Mouse (Mus musculus): ENCODE measurements around the gene Mdh2.

Gene Mdh2

DNA sequence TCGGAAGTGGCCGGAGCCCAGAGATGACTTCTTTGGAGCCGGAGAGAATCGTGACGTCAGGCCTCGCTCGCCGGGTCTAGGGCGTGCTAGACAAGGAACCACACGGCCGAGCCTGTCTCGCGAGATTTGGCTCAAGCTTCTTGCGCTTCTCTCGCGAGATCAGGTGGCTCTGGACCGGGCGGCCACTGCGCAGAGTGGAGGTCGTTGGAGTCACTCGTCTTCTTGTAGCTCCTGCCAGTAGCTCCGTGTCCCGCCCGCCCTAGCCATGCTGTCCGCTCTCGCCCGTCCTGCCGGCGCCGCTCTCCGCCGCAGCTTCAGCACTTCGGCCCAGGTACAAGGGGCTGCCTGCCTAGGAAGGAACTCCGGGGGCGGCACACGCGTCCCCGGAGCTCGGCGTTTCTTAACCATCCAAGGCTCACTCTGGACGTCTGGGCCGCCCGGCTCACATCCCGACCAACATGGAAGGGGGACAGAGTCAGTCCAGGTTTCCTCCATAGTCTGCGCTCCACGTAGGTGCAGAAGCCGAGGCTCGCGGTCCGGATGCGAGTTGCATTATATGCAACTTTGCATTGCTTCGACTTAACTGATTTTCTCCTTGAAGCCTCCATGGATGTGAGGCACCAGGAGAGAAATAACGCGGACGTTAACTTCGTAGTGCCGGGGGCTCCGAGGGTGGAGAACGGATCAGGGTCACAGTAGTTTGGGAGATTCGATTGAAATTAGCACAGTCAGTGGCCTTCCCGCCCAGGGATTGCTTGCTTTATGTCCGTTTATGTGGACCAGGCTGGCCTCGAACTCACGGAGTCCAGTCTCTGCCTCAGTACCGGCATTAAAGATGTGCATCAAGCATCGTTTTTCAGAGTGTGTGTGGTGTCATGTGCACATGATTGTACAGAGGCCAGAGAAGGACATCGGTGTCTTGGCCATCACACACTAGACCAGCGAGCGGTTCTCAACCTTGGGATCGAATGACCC, at the start of gene Mdh2:
Gene Mdh2 (plus strand): TSS at position 10 of the 975 bp plus-strand sequence.
- peak; percentile 95 to 96 for DNase-seq

- no peak for DNase-seq
Observed at GRCm38 (mm10) chr5:135729351-135729750, 48.9 kb upstream of the Mdh2 start.

DNA sequence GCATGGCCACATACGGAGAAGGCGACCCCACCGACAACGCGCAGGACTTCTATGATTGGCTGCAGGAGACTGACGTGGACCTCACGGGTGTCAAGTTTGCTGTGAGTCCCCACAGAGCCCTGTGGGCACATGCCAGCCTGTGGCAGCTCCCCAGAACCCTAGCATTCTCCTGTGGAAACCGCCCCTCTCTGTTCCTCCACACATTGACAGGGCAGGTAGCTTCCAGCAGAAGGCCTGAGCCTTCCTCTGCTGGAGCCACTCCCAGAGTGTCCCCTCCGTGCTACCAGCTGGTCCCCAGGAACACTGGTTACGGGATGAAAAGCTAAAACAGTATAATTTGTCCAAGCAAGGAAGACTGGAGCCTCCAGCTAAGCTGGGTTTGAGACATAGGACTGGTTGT, 48.0 kb upstream of the Mdh2 start:
- no peak for DNase-seq

DNA sequence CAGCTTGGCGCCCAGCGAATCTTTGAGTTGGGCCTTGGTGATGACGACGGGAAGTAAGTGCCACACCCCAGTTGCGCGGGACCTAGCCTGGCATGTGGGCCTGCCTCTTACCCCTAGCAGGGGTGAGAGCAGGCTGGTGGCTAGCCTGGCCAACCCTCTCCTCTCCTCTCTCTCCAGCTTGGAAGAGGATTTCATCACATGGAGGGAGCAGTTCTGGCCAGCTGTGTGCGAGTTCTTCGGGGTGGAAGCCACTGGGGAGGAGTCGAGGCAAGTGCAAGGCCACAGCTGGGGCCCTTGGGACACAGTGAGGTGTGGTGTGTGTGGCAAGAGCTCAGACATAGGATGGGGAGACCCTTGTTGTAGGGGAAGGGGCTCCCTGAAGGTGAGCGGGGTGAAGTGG, 47.4 kb upstream of the Mdh2 start:
- no peak for DNase-seq

DNA sequence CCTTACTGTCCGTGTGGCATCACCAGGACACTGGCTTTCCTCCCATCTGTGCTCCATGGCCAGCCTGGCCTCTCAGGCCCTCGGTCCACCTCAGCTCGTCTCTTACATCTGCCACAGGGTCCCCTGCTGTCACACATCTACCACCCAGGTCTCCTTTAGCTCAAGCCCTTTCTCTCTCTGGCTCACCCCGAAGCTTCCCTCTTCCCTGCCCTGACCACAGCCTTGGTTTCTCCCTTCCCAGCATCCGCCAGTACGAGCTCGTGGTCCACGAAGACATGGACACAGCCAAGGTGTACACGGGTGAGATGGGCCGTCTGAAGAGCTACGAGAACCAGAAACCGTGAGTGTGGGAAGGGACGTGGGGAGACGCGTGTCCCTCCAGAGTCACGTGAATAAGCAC, 47.0 kb upstream of the Mdh2 start:
- no peak for DNase-seq

GRCm38 (mm10) chr5:135733071-135733470, 45.2 kb upstream of the Mdh2 start:
- no peak for DNase-seq

DNA sequence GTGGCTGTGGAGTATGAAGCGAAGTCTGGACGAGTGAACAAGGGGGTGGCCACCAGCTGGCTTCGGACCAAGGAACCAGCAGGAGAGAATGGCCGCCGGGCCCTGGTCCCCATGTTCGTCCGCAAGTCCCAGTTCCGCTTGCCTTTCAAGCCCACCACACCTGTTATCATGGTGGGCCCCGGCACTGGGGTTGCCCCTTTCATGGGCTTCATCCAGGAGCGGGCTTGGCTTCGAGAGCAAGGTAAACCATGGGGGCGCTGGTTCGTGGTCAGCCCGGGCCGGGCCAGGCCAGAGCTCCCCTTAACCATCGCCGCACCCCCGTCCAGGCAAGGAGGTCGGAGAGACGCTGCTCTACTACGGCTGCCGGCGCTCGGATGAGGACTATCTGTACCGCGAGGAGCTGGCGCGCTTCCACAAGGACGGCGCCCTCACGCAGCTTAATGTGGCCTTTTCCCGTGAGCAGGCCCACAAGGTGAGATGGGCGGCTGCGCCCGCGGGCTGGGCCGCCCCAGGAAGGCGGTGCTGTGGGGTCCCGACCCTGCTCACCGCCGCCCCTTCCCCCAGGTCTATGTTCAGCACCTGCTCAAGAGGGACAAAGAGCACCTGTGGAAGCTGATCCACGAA, 44.1 kb upstream of the Mdh2 start:
- DNase-seq: no peak

DNA sequence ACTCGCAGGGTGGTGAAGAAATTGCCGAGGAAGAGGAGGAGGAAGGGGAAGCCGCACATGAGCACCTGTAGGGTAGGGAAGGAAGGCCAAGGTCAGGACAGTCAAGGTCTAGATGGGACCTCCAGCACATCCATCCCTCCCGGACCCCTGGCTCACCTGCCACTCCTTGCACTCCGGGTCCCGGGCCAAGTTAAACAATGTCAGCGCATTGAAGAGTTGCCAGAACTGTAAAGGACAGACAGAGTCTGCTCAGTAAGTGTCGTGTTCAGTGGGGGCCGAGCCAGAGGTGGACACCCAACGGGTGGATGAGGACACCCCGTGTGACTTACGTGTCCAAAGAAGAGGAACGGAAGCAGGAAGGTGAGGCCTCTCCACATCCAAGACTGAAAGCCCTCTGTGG, 42.5 kb upstream of the Mdh2 start:
- DNase-seq: no peak

- no peak for DNase-seq
Observed at GRCm38 (mm10) chr5:135736544-135736943, 41.7 kb upstream of the Mdh2 start.

DNA sequence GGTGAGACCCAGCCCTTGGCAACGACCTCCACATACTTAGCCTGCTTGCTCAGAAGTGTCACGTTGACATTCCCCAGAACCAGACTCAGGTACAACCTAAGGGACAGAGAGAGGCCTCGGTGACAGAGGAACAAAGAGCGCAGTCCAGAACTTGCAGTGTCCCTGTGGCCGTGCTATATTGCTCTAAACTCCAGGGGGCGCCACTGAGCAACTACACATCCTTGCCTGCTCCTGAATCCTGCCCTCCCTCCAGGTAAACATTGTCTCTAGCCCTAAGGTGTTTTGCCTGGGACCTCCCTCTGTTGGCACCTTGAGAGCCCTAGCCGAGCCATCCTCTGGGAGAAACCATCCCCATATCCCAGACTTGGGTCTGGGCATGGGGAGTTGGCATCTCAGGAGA, 41.1 kb upstream of the Mdh2 start:
- peak; percentile 57 to 60 for DNase-seq

DNA sequence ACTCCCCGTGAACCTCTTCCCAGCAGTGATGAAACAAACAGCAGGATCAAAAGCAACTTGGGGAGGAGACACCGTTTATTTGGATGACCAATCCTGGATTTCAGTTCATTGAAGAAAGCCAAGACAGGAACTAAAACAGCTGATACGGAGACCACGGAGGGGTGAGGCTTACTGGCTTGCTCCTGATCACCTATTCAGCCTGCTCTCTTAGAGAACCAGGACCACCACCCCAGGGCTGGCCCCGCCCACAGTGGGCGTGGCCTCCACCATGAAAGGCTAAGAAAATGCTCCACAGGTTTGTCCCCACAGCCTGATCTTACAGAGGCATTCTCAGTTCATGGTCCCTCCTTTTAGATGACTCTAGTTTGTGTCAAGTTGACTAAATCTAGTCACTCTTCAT, 40.0 kb upstream of the Mdh2 start:
- DNase-seq: no peak

GRCm38 (mm10) chr5:135742156-135742555, 36.1 kb upstream of the Mdh2 start:
- no peak for DNase-seq

DNA sequence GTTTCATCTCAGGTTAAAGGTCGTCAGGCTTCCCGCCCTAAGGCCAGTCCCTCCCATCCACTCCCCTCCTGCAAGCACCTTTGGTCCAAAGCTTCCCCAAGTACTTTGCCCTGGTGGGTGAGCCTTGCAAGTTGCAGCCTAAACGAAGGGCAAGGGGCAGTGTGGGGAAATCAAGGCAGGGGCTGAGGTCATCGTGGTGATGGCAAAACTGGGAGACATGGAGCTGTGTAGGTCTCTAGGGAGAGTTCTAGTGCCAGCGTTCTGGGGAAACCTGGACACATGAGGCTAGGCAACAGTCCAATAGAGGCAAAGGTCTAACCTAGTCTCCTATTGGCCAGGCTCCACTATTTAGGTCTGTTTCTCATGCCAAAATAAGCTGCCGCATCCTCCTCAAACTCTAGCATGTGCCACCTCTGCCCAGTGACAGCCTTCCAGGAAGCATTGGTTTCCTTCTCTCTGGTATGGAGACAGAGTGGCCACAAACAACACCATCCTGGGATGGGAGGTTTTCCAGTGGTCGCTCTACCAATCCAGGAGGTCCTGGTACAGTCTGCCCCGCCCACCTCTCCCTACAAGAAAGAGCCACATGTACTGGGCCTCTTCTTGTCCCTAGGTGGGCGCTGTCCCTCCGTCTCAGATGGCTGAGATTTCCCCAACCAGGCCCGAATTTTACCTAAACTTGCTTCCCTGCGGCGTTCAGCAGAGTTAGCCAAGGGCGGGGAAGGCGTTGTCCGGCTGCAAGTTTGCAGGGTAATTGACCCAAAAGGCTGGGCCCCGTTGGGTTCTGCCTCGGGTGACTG, 35.1 kb upstream of the Mdh2 start:
- DNase-seq: no peak

DNA sequence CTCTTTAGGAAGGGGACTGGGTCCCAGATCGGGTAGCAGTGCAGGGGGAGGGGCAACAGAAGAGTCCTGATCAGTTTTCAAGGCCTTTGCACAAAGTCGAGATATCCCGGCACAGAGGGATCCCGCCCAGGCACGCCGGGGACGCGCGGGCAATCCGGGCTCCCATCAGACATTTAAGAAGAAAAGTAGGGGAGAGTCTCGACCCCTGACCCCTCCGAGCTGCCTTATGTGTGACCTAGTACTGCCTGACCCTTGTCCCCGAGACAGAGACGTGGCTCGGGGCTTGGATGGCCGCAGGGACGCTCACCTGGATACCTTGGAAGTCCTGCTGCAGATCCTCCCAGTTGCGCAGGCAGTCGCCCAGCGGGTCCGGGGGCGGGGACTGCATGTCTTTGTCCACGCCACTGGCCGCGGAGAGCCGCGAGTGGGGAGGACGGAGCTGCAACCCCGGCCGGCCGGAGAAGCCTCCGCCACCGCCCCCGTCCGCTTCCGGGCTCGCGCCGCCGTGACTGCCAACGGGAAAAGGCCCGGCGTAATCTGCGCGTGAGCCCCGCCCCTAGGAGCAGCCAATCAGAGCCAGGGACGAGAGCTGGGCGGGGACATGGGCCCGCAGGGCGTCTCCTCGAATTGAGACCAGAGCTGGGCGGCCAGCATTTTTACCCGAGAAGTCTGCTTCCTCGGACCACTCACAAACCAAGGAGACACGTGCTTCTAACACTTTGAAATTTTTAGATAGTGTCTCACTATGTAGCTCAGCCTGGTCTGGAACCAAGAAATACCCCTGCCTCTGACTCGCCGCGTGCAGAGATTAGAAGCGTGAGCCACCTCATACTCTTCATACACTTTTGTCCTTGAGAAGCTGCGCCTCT, 34.3 kb upstream of the Mdh2 start, which contains the start of gene Tmem120a:
Gene Tmem120a (minus strand): TSS at position 708 of the 869 bp plus-strand sequence.
- DNase-seq: peak; percentile 90 to 92

GRCm38 (mm10) chr5:135744742-135745141, 33.5 kb upstream of the Mdh2 start:
- no peak for DNase-seq

GRCm38 (mm10) chr5:135751041-135751440, 27.2 kb upstream of the Mdh2 start:
- no peak for DNase-seq

DNA sequence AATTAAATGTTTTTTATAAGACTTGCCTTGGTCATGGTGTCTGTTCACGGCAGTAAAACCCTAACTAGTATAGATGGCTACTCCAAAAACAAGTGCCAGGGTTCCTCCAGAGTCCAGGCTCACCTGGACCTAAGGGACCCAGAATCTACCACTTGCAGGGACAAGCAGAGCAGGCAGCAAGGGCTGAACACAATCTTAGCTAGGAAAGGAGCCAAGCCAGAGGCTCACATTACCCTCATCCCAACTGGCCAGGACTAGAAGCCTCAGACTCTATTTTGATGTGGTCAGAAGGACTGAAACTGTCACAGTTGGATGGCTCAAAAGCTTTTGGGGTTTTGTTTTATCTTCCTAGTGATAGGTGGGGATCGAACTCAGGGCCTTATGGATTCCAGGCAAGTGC, 26.7 kb upstream of the Mdh2 start:
- DNase-seq: no peak

DNA sequence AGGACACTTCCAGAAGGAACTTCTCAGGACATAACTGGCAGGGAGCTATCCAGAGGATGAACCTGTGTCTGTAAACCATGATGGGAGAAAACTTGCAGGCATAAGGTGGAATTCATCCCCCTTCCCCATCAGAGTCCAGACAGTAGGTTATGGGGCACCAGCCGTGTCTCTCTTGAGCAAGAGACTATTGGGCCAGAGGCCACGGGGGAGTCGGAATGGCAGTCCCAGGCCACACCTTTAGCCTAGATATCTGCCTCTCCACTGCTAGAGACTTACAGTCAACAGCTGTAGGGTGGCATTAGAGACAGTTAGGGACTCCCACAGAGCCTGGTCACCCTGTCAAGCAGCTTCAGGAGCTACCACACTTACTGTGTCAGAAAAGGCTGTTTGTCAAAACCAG, 16.4 kb upstream of the Mdh2 start:
- DNase-seq: no peak

- peak; percentile 82 to 83 for DNase-seq
Observed at GRCm38 (mm10) chr5:135763526-135763925, 14.8 kb upstream of the Mdh2 start.

- DNase-seq: no peak
Observed at GRCm38 (mm10) chr5:135764971-135765370, 13.3 kb upstream of the Mdh2 start.

DNA sequence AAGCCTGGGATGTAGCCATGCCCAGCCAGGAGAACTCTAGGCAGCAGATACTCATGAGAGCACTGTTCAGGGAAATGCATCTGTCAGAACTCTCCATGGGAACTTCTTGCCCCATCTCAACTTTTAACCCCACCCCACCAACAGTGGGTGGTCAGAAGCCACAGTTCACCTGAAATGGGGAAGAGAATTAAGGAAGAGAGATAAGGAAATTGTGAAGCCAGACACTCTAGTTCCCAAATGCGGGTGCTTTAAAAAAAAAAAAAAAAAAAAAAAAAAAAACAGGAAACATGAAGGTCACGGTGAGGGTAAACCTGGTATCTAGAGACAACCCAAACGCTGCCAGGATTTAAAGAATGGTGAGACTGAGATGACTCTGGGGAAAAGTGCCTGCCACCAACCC, 5.8 kb upstream of the Mdh2 start:
- no peak for DNase-seq

DNA sequence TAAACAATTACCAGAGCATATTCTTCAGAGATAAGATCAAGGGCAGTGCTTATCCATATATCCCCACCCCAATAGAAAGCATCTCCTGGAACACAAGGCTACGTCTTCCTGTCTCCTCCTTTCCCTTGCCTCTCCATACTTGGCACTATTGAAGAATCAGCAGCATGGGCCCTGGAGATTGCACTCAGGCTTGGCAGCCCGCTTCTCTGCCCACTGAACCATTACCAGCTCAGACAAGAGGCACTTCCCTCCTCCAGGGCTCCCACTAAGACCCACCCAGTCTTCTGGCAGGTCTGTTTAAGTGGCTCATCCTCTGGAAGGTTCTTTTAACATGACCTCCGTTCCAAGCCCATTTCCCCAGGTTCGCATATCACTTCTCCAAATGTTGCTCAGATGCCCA, 1.7 kb upstream of the Mdh2 start:
- no peak for DNase-seq
